Mouse (Mus musculus) forebrain, postnatal 0 days (tissue): ENCODE results near the gene Erp44. TPM values are rescaled to one million over a fixed set of nuclear protein-coding genes. Genes with fewer than 3 reads are reported as not detected.

Experiments
- ATAC-seq: fragments of 200-750 bp; cut with Nextera tagmentation; 2 replicates; pipeline ENCODE4 v1.8.0; 2017; ENCODE audit warnings: mild to moderate bottlenecking, moderate library complexity
- DNase-seq: peaks from one replicate; pipeline ENCODE4 v3.0.0-alpha.2; 2015
- H3K27ac ChIP-seq: fragments of 300-500 bp; sonication (generic); 2 replicates; pipeline ENCODE4 v1.5.1; 2014; ENCODE audit warnings: low read depth, mild to moderate bottlenecking, antibody characterized with exemption, low read length, moderate library complexity, mixed read lengths
- H3K27me3 ChIP-seq: fragments of 300-500 bp; sonication (generic); 2 replicates; pipeline ENCODE4 v1.6.1; 2014; ENCODE audit warnings: mild to moderate bottlenecking, low read length, mixed read lengths; ENCODE audit not compliant: insufficient read depth
- H3K36me3 ChIP-seq: fragments of 300-500 bp; sonication (generic); 2 replicates; pipeline ENCODE4 v1.6.1; 2014; ENCODE audit warnings: mild to moderate bottlenecking, moderate library complexity; ENCODE audit not compliant: insufficient read depth
- H3K4me1 ChIP-seq: fragments of 300-500 bp; sonication (generic); 2 replicates; pipeline ENCODE4 v1.6.1; 2014; ENCODE audit warnings: antibody characterized with exemption; ENCODE audit not compliant: insufficient read depth
- H3K4me2 ChIP-seq: fragments of 300-500 bp; sonication (generic); 2 replicates; pipeline ENCODE4 v1.6.1; 2014; ENCODE audit warnings: low read depth, mild to moderate bottlenecking, moderate library complexity
- H3K4me3 ChIP-seq: fragments of 300-500 bp; sonication (generic); 2 replicates; pipeline ENCODE4 v1.5.1; 2014; ENCODE audit warnings: low read depth, low read length, mixed read lengths
- H3K9ac ChIP-seq: fragments of 300-500 bp; sonication (generic); 2 replicates; pipeline ENCODE4 v1.6.1; 2014; ENCODE audit warnings: mild to moderate bottlenecking
- H3K9me3 ChIP-seq: fragments of 300-500 bp; sonication (generic); 2 replicates; pipeline ENCODE4 v1.6.1; 2016; ENCODE audit warnings: low read length
- CTCF ChIP-seq: sonication (generic); IDR thresholded peaks from 2 replicates; pipeline ENCODE4 v1.5.1; 2016; ENCODE audit warnings: antibody characterized with exemption, control low read depth, low read depth
- WGBS: fragments of 180-500 bp; shearing (Covaris S2); extraction: QIAGEN DNeasy Blood & Tissue Kit; methylation state at CpG from one replicate; pipeline ENCODE4 v1.1.7; 2014; 5-methylcytosine and 5-hydroxymethylcytosine counted together
- polyA plus RNA-seq: library from polyadenylated mRNA; unstranded; fragments of >200 nt; fragmentation: Nextera tagmentation; extraction: Ambion mirVana; gene quantifications from 2 replicates; pipeline ENCODE4 v1.2.1, GENCODE M21; 2015
- total RNA-seq: library from RNA; depleted of rRNA; stranded (reverse); fragments of >200 nt; gene quantifications from 2 replicates; pipeline ENCODE4 v1.2.3, GENCODE M21; 2014

The Erp44 gene
- total and polyA plus RNA-seq, 2 experiments from 2014 or later: 33.4 to 50.2 TPM

DNA sequence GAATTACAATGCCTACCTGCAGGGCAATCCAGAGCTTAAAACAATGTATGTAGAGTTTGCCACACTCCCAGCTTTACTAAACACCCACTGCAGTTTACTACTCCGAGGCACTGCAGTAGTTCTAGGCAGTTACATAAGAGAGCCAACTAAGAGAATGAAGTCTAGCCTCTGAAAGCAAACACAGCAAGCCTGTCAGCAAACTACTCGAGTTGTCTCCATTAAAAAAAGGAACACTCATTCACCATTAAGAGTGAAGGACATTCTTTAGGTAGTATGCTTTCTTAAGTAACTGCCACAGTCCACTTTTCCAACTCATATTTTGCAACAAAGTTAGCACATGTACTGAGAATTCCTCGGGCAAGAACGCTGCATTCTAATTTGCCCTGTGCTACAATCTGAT, 40.3 kb downstream of the Erp44 start:
- ATAC-seq (no peak), DNase-seq (no peak)
- Histone ChIP-seq H3K4me2 (no peak overlapping the region), H3K27me3 (no peaks in the 10 kb centered on the region), H3K9ac (no peak overlapping the region), H3K36me3 (no peaks in the 10 kb centered on the region; the same call in 1 of the 2 replicates), H3K9me3 (no peaks in the 10 kb centered on the region), H3K27ac (no peak overlapping the region), H3K4me1 (no peaks in the 10 kb centered on the region), H3K4me3 (no peak overlapping the region)
- TF ChIP-seq CTCF: no peak
- 92% methylated on average over 4 of the region's 4 CpGs for WGBS

DNA sequence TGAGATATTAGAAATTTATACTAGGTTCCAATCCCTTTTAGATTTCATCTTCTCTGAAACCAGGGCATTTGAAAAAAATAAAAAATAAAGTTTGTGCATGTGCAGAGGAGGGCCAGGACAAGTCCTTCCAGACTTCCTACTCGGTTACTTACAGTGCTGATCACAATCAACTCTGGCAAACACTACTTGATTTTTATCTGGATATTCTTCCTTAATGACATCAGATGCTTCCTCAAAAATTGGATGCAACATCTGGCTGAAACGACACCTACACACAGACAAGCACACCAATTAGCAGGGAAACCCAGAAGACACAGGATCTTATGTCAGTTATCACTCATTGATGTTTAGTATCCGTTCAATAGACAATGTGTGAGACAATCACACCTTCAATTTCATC, 42.6 kb downstream of the Erp44 start:
- no peaks in the 10 kb centered on the region for H3K4me1 ChIP-seq
- no peaks in the 10 kb centered on the region for H3K27me3 ChIP-seq
- H3K36me3 ChIP-seq: no peaks in the 10 kb centered on the region
- no peak overlapping the region for H3K9ac ChIP-seq
- no peak overlapping the region for H3K4me2 ChIP-seq
- no peaks in the 10 kb centered on the region for H3K9me3 ChIP-seq
- no peak overlapping the region for H3K27ac ChIP-seq
- DNase-seq (no peak), ATAC-seq (no peak)
- no peak overlapping the region for H3K4me3 ChIP-seq
- 58% methylated on average over 3 of the region's 3 CpGs for WGBS
- TF ChIP-seq CTCF: no peak

DNA sequence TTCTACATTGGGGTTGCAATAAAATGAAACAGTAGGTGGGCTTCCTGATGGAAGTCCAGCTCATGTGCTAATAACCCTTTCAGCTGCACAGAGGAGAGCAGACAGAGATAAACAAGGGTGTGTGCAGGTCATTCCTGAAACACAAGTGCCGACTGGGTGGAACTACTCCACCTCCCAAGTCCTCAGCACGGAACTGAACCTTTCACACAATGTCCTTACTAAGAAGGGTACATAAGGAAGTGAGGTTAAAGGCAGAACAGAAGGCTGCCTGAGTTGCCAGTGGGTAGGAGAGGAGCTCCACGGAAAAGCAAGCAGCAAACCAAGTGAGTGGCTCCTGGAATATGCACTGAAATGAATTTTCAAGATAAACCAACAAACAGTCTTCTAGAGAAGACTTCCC, 52.6 kb downstream of the Erp44 start:
- Histone ChIP-seq H3K27ac (no peak overlapping the region), H3K4me2 (no peak overlapping the region), H3K4me1 (no peaks in the 10 kb centered on the region), H3K27me3 (no peaks in the 10 kb centered on the region), H3K36me3 (no peaks in the 10 kb centered on the region), H3K4me3 (no peak overlapping the region), H3K9me3 (no peaks in the 10 kb centered on the region), H3K9ac (no peak overlapping the region)
- no peak for TF ChIP-seq CTCF
- DNase-seq (no peak), ATAC-seq (no peak)
- 66% methylated on average over 3 of the region's 3 CpGs for WGBS

DNA sequence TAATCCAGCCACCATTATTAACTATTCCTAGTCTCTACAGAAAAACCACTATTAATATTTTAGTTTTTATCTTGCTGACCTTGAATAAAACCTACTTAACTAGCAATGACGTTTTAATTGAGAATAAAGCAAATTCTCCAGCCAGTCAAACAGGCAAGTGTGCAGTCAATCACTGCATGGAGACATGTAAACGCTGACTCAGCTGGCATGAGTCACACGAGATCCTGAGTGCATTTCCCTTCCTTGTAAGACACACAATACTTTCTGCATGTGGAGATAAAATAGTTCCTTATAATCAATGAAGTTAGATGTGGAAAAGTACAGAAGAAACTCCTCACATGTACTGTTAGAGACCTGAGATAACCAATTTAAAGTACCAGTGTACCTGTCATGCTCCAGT, 53.8 kb downstream of the Erp44 start:
- WGBS: 50% methylated on average over 3 of the region's 3 CpGs

DNA sequence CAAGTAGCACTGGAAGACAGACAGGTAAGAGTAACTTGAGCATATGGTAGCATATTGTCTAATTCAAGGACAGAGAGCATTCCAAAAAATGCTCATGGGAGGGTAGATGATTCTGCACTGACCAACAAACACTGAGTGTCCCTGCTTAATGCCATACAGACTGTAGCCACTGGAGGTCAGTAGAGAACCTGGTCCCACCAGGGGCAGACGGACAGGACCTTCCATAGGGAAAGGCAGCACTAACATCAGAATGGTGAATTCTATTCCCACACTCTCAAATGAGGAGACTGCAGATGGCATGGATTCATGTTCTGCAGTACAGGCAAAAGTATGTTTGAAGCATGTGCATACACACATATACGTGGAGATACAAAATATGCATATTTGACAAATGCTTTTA, 54.2 kb downstream of the Erp44 start:
- no peak overlapping the region for H3K27ac ChIP-seq
- H3K4me2 ChIP-seq: no peak overlapping the region
- no peak overlapping the region for H3K9ac ChIP-seq
- H3K4me1 ChIP-seq: no peaks in the 10 kb centered on the region
- H3K36me3 ChIP-seq: no peaks in the 10 kb centered on the region
- no peak overlapping the region for H3K4me3 ChIP-seq
- no peaks in the 10 kb centered on the region for H3K27me3 ChIP-seq
- WGBS: 21% methylated on average over 2 of the region's 2 CpGs
- H3K9me3 ChIP-seq: no peaks in the 10 kb centered on the region
- peak; percentile 46 for DNase-seq
- 0 out of 2 replicates have a peak, but pooled peaks have one; percentile 50 for ATAC-seq
- TF ChIP-seq CTCF: peak; percentile 83

More for the DNA sequence above, 53.8 kb downstream of the Erp44 start:
- no peak for DNase-seq
- H3K9ac ChIP-seq: no peak overlapping the region
- no peak overlapping the region for H3K4me2 ChIP-seq
- no peaks in the 10 kb centered on the region for H3K36me3 ChIP-seq
- H3K27ac ChIP-seq: no peak overlapping the region
- H3K4me3 ChIP-seq: no peak overlapping the region
- no peaks in the 10 kb centered on the region for H3K4me1 ChIP-seq
- no peak for ATAC-seq
- H3K9me3 ChIP-seq: no peaks in the 10 kb centered on the region
- no peaks in the 10 kb centered on the region for H3K27me3 ChIP-seq
- TF ChIP-seq CTCF: no peak

DNA sequence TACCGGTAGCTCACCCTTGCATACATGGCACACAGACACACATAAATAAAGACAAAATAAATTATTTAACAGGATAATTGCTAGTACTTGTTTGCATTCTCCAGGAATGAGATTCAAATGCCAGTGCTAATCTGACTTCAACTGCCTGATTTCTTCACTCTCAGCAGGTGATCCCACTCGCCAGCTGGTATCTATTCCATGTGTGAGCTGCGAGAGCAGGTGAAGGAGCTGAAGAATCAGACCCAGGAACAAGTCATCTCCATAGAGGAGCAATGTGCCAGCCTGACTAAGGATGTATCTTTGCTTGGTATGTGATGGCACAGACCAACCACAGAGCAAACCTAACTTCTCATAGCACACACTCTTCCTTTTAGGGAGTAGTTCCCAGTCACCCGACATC, 75.8 kb downstream of the Erp44 start:
- H3K36me3 ChIP-seq: peaks cover 12% of the 10 kb centered on the region
- no peak overlapping the region for H3K27ac ChIP-seq
- ATAC-seq: no peak
- no peak for DNase-seq
- 85% methylated on average over 4 of the region's 4 CpGs for WGBS
- H3K4me1 ChIP-seq: no peaks in the 10 kb centered on the region
- H3K27me3 ChIP-seq: no peaks in the 10 kb centered on the region
- H3K4me2 ChIP-seq: no peak overlapping the region
- TF ChIP-seq CTCF: no peak
- no peak overlapping the region for H3K4me3 ChIP-seq
- no peak overlapping the region for H3K9ac ChIP-seq
- no peaks in the 10 kb centered on the region for H3K9me3 ChIP-seq

DNA sequence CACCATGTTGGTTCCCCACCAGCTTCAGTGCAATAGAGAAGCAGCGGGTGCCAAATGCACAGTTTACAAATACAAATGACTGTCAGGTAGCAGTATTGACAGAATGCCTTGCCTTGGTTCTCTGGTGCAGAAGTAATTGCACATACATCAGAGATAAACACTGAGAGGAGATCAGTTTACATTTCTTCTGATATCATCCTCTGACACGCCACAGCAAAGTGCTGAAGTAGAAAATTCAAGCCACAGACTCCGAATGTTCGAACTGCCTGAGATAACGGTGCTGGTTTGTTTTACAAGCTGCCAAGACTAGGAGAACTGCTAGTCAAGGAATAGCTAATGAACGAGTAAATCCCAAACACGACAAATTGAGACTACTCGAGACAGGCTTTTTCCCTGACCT, 80.9 kb downstream of the Erp44 start:
- H3K4me2 ChIP-seq: no peak overlapping the region
- no peak for TF ChIP-seq CTCF
- H3K27ac ChIP-seq: no peak overlapping the region
- no peak overlapping the region for H3K4me3 ChIP-seq
- no peaks in the 10 kb centered on the region; the same call in 1 of the 2 replicates for H3K36me3 ChIP-seq
- H3K9ac ChIP-seq: no peak overlapping the region
- H3K4me1 ChIP-seq: no peaks in the 10 kb centered on the region
- no peaks in the 10 kb centered on the region for H3K27me3 ChIP-seq
- 74% methylated on average over 8 of the region's 8 CpGs for WGBS
- H3K9me3 ChIP-seq: no peaks in the 10 kb centered on the region
- no peak for DNase-seq
- ATAC-seq: no peak

DNA sequence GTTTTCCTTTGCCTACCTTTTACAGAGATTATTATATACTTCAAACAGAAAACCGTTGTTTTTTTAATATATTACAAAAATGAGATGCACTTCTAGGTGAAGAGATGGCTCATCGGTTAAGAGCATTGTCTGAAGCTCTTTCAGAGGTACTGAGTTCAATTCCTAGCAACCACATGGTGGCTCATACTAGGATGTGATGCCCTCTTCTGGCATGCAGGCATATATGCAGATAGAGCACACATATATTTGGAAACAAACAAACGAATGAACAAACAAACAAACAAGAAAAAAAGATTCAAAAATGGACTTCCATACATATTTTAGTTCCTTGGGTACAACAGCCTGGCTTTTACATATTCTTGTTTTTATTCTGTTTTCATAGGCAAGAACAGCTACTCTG, 81.4 kb downstream of the Erp44 start:
- Histone ChIP-seq H3K4me2 (no peak overlapping the region), H3K9me3 (no peaks in the 10 kb centered on the region), H3K27me3 (no peaks in the 10 kb centered on the region), H3K27ac (no peak overlapping the region), H3K9ac (no peak overlapping the region), H3K4me3 (no peak overlapping the region), H3K4me1 (no peaks in the 10 kb centered on the region), H3K36me3 (no peaks in the 10 kb centered on the region; the same call in 1 of the 2 replicates)
- ATAC-seq: no peak
- peak; percentile 41; the same call in 1 of the 2 replicates for TF ChIP-seq CTCF
- DNase-seq: no peak
- WGBS: 86% methylated on average over 3 of the region's 3 CpGs
